Mouse (Mus musculus): ENCODE measurements around the gene Scaf11. TPM values are rescaled to one million over a fixed set of nuclear protein-coding genes. Genes with fewer than 3 reads are reported as not detected.
"Not testable (repeated sequence)": the region's sequence is repeated elsewhere in the genome, so short reads cannot be mapped to it uniquely, and the experiment has no call there.

Scaf11 gene
- 104 and 109 TPM in 2 replicates for polyA plus RNA-seq (2014; fragmentation: Nextera tagmentation; extraction: Ambion mirVana)

GRCm38 (mm10) chr15:96460730-96461540, at the start of gene Scaf11:
Scaf11 (minus strand) TSS chr15:96460843.
- Histone ChIP-seq H3K27ac (ENCODE audit: low read depth) (peak within 1 kb of the TSS; percentile 97), H3K36me3 (ENCODE audit: control insufficient read depth, insufficient read depth, low read length) (0 out of 2 replicates have a peak, but pooled peaks cover 8% of the 10 kb centered on the region), H3K27me3 (replicated peaks; ENCODE audit: control insufficient read depth, insufficient read depth, low read length) (no peaks in the 10 kb centered on the region), H3K9ac (ENCODE audit: low read length) (peak within 1 kb of the TSS; percentile 92), H3K9me3 (ENCODE audit: control insufficient read depth, low read length) (no peaks in the 10 kb centered on the region), H3K4me2 (ENCODE audit: low read length) (peak within 1 kb of the TSS; percentile 82), H3K4me3 (ENCODE audit: low read depth, low read length) (peak within 1 kb of the TSS; percentile 74), H3K4me1 (replicated peaks; ENCODE audit: control insufficient read depth, insufficient read depth, low read length) (peaks cover 36% of the 10 kb centered on the region)
- peak; percentile 94 for ATAC-seq (replicated peaks; ENCODE audit: low FRiP score, low TSS enrichment, low read depth)
- under 1% methylated on average over 54 of the region's 96 CpGs for WGBS
- DNase-seq (ENCODE audit: low spot score) = peak; percentile 94

GRCm38 (mm10) chr15:96507097-96507840, 46.6 kb upstream of the Scaf11 start:
- peak overlapping the region; percentile 18; the same call in 1 of the 2 replicates for H3K9ac ChIP-seq (ENCODE audit: low read length)
- 0 out of 2 replicates have a peak, but pooled peaks cover 8% of the 10 kb centered on the region for H3K9me3 ChIP-seq (ENCODE audit: control insufficient read depth, low read length)
- peak overlapping the region; percentile 49 for H3K4me2 ChIP-seq (ENCODE audit: low read length)
- DNase-seq (ENCODE audit: low spot score) (no peak), ATAC-seq (replicated peaks; ENCODE audit: low FRiP score, low TSS enrichment, low read depth) (no peak)
- H3K36me3 ChIP-seq (ENCODE audit: control insufficient read depth, insufficient read depth, low read length) = no peaks in the 10 kb centered on the region
- WGBS = 32% methylated on average over 18 of the region's 18 CpGs
- H3K27me3 ChIP-seq (replicated peaks; ENCODE audit: control insufficient read depth, insufficient read depth, low read length) = no peaks in the 10 kb centered on the region
- peak overlapping the region; percentile 54; the same call in 1 of the 2 replicates for H3K27ac ChIP-seq (ENCODE audit: low read depth)
- H3K4me3 ChIP-seq (ENCODE audit: low read depth, low read length) = peak overlapping the region; percentile 20; the same call in 1 of the 2 replicates
- no peaks in the 10 kb centered on the region; the same call in 1 of the 2 replicates for H3K4me1 ChIP-seq (replicated peaks; ENCODE audit: control insufficient read depth, insufficient read depth, low read length)

DNA sequence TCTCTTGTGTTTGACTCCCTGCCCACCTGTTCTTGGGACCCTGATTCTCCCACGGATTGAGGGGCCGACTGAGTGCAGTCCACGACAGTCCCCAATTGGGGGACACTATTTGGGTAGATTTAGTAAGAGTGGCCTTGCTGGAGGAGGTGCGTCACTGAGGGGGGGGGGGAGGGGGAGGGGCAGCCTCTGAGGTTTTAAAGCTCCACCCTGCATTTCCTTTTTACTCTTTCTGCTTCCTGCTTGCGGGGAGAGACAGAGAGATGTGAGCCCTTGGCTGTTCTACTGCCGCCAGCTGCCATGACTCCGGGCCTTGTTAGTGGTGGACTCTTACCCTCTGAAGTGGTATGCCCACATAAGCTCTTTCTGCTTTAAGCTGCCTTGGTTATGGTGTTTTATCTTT, 37.0 kb upstream of the Scaf11 start:
- no peak for ATAC-seq (replicated peaks; ENCODE audit: low FRiP score, low TSS enrichment, low read depth)
- DNase-seq (ENCODE audit: low spot score) = no peak
- 0 out of 2 replicates have a peak, but pooled peaks cover 4% of the 10 kb centered on the region for H3K9me3 ChIP-seq (ENCODE audit: control insufficient read depth, low read length)
- H3K4me1 ChIP-seq (replicated peaks; ENCODE audit: control insufficient read depth, insufficient read depth, low read length) = no peaks in the 10 kb centered on the region
- no peak overlapping the region for H3K9ac ChIP-seq (ENCODE audit: low read length)
- no peaks in the 10 kb centered on the region for H3K27me3 ChIP-seq (replicated peaks; ENCODE audit: control insufficient read depth, insufficient read depth, low read length)
- no peak overlapping the region for H3K27ac ChIP-seq (ENCODE audit: low read depth)
- no peaks in the 10 kb centered on the region for H3K36me3 ChIP-seq (ENCODE audit: control insufficient read depth, insufficient read depth, low read length)
- WGBS = 84% methylated on average over 7 of the region's 7 CpGs
- H3K4me3 ChIP-seq (ENCODE audit: low read depth, low read length) = no peak overlapping the region
- no peak overlapping the region for H3K4me2 ChIP-seq (ENCODE audit: low read length)

- Histone ChIP-seq H3K4me3 (ENCODE audit: low read depth, low read length) (no peak overlapping the region), H3K9me3 (ENCODE audit: control insufficient read depth, low read length) (no peaks in the 10 kb centered on the region), H3K27ac (ENCODE audit: low read depth) (no peak overlapping the region), H3K9ac (ENCODE audit: low read length) (no peak overlapping the region), H3K36me3 (ENCODE audit: control insufficient read depth, insufficient read depth, low read length) (no peaks in the 10 kb centered on the region), H3K4me1 (replicated peaks; ENCODE audit: control insufficient read depth, insufficient read depth, low read length) (peaks cover 10% of the 10 kb centered on the region), H3K27me3 (replicated peaks; ENCODE audit: control insufficient read depth, insufficient read depth, low read length) (no peaks in the 10 kb centered on the region), H3K4me2 (ENCODE audit: low read length) (no peak overlapping the region)
- no peak for ATAC-seq (replicated peaks; ENCODE audit: low FRiP score, low TSS enrichment, low read depth)
- WGBS = 78% methylated on average over 6 of the region's 6 CpGs
- no peak for DNase-seq (ENCODE audit: low spot score)
Measured at GRCm38 (mm10) chr15:96494279-96494678, 33.6 kb upstream of the Scaf11 start.

- DNase-seq (ENCODE audit: low spot score) (no peak), ATAC-seq (replicated peaks; ENCODE audit: low FRiP score, low TSS enrichment, low read depth) (no peak)
- H3K27me3 ChIP-seq (replicated peaks; ENCODE audit: control insufficient read depth, insufficient read depth, low read length) = no peaks in the 10 kb centered on the region
- no peaks in the 10 kb centered on the region for H3K9me3 ChIP-seq (ENCODE audit: control insufficient read depth, low read length)
- H3K36me3 ChIP-seq (ENCODE audit: control insufficient read depth, insufficient read depth, low read length) = no peaks in the 10 kb centered on the region
- no peak overlapping the region for H3K4me3 ChIP-seq (ENCODE audit: low read depth, low read length)
- peaks cover 17% of the 10 kb centered on the region for H3K4me1 ChIP-seq (replicated peaks; ENCODE audit: control insufficient read depth, insufficient read depth, low read length)
- WGBS = 62% methylated on average over 5 of the region's 5 CpGs
- H3K9ac ChIP-seq (ENCODE audit: low read length) = no peak overlapping the region
- no peak overlapping the region for H3K4me2 ChIP-seq (ENCODE audit: low read length)
- no peak overlapping the region for H3K27ac ChIP-seq (ENCODE audit: low read depth)
Measured at GRCm38 (mm10) chr15:96493573-96493972, 32.9 kb upstream of the Scaf11 start.

DNA sequence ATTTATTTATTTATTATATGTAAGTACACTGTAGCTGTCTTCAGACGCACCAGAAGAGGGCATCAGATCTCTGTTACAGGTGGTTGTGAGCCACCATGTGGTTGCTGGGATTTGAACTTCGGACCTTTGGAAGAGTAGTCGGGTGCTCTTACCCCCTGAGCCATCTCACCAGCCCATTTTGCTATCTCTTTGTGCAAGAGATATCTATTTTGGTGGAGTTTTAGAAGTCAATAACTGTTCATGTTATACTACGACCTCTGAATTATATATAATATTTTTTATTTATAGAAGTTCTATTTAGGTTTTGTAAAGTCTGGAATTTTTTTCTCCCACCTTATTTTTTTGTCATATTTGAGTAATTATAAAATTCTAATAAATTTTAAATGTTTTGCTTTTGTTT, 32.3 kb upstream of the Scaf11 start:
- not testable (repeated sequence) for H3K27ac ChIP-seq (ENCODE audit: low read depth); H3K9ac ChIP-seq (ENCODE audit: low read length); ATAC-seq (replicated peaks; ENCODE audit: low FRiP score, low TSS enrichment, low read depth); H3K4me2 ChIP-seq (ENCODE audit: low read length); H3K4me3 ChIP-seq (ENCODE audit: low read depth, low read length); H3K36me3 ChIP-seq (ENCODE audit: control insufficient read depth, insufficient read depth, low read length); H3K9me3 ChIP-seq (ENCODE audit: control insufficient read depth, low read length); DNase-seq (ENCODE audit: low spot score); H3K27me3 ChIP-seq (replicated peaks; ENCODE audit: control insufficient read depth, insufficient read depth, low read length)
- 90% methylated on average over 4 of the region's 4 CpGs for WGBS
- peaks cover 17% of the 10 kb centered on the region for H3K4me1 ChIP-seq (replicated peaks; ENCODE audit: control insufficient read depth, insufficient read depth, low read length)

DNA sequence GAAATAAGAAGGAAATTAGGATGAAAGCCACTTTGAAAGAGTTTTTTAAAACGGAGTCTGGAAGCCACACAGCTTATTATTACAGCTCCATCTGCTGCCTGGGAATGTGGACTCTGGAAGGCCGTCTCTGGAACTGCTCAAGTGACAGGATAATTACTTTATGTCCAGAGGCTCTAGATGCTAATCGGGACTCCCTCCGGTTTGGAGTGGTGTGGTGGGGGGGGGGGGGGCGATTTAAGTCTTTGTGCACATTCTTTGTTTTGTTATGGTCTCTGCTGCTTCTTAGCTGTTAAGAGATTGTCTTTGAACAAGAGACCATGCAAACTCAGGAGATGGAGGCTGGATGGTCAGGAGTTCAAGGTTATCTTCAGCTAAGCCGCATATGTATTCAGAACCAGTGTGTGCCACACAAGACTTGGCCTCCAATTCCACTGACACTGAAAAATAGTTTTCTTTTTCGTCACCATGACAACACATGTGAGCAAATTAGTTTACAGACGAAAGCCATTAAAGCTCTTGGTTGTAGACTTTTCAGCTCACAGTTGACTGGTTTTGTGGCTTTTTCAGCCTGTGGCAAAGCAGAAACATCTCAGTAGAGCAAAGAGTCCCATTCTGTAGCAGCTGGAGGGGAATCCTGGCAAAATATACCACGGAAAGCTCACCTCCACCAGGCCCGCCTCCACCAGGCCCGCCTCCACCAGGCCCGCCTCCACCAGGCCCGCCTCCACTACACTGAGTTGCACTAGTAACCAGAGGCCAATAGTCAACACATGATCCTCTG, 31.4 kb upstream of the Scaf11 start:
- peaks cover 17% of the 10 kb centered on the region for H3K4me1 ChIP-seq (replicated peaks; ENCODE audit: control insufficient read depth, insufficient read depth, low read length)
- no peak overlapping the region for H3K4me3 ChIP-seq (ENCODE audit: low read depth, low read length)
- 23% methylated on average over 13 of the region's 13 CpGs for WGBS
- H3K9ac ChIP-seq (ENCODE audit: low read length) = no peak overlapping the region
- H3K36me3 ChIP-seq (ENCODE audit: control insufficient read depth, insufficient read depth, low read length) = no peaks in the 10 kb centered on the region
- no peaks in the 10 kb centered on the region for H3K9me3 ChIP-seq (ENCODE audit: control insufficient read depth, low read length)
- H3K27ac ChIP-seq (ENCODE audit: low read depth) = peak overlapping the region; percentile 82
- H3K27me3 ChIP-seq (replicated peaks; ENCODE audit: control insufficient read depth, insufficient read depth, low read length) = no peaks in the 10 kb centered on the region
- ATAC-seq (replicated peaks; ENCODE audit: low FRiP score, low TSS enrichment, low read depth) (peak; percentile 63; the same call in 1 of the 2 replicates), DNase-seq (ENCODE audit: low spot score) (no peak)
- no peak overlapping the region; the same call in 1 of the 2 replicates for H3K4me2 ChIP-seq (ENCODE audit: low read length)

- H3K4me3 ChIP-seq (ENCODE audit: low read depth, low read length) = no peak overlapping the region
- 10% methylated on average over 3 of the region's 3 CpGs for WGBS
- peaks cover 17% of the 10 kb centered on the region for H3K4me1 ChIP-seq (replicated peaks; ENCODE audit: control insufficient read depth, insufficient read depth, low read length)
- H3K27ac ChIP-seq (ENCODE audit: low read depth) = peak overlapping the region; percentile 82
- H3K36me3 ChIP-seq (ENCODE audit: control insufficient read depth, insufficient read depth, low read length) = no peaks in the 10 kb centered on the region
- no peak overlapping the region; the same call in 1 of the 2 replicates for H3K4me2 ChIP-seq (ENCODE audit: low read length)
- no peaks in the 10 kb centered on the region for H3K9me3 ChIP-seq (ENCODE audit: control insufficient read depth, low read length)
- H3K9ac ChIP-seq (ENCODE audit: low read length) = no peak overlapping the region
- no peaks in the 10 kb centered on the region for H3K27me3 ChIP-seq (replicated peaks; ENCODE audit: control insufficient read depth, insufficient read depth, low read length)
- DNase-seq (ENCODE audit: low spot score) (no peak), ATAC-seq (replicated peaks; ENCODE audit: low FRiP score, low TSS enrichment, low read depth) (0 out of 2 replicates have a peak, but pooled peaks have one; percentile 34)
Measured at GRCm38 (mm10) chr15:96491421-96491820, 30.8 kb upstream of the Scaf11 start.

Data from intestine, embryonic 14.5 days (tissue).